Mouse (Mus musculus): ENCODE results near the gene Rere. TPM values are rescaled to one million over a fixed set of nuclear protein-coding genes. Genes with fewer than 3 reads are reported as not detected.
A peak's percentile ranks its signal among the peaks of the same experiment; 100 is the strongest.

The Rere gene
- polyA plus RNA-seq, 1 experiment from 2014 or later = 29.5 TPM

DNA sequence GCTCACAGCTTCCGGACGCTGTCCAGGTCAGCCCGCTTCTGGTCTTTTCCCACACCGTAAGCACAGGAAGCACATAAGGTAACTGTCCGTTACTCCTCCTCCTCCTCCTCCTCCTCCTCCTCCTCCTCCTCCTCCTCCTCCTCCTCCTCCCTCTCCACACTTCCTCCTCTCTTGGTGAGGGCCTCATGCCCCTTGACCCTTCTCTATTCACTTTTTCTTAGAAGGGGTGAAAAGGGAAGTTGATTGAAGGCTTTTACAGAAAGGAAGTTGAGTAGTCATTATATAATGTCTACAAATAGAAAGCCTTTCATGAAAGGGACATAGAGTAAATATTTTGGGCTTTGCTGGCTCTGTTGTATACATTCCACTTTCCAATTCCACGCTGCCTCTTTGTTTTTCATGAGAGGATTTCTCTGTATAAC, 68.2 kb downstream of the Rere start:
- ATAC-seq (ENCODE audit: insufficient number of reproducible peaks, low FRiP score) = no peak; the same call in 1 of the 2 replicates
- Histone ChIP-seq H3K9ac (no peak overlapping the region), H3K4me2 (no peak overlapping the region), H3K27me3 (replicated peaks) (no peaks in the 10 kb centered on the region), H3K27ac (ENCODE audit: poor library complexity, severe bottlenecking) (no peak overlapping the region), H3K9me3 (replicated peaks) (no peaks in the 10 kb centered on the region), H3K4me1 (replicated peaks) (peaks cover 31% of the 10 kb centered on the region), H3K4me3 (no peak overlapping the region), H3K36me3 (0 out of 2 replicates have a peak, but pooled peaks cover 3% of the 10 kb centered on the region)
- 58% methylated on average over 6 of the region's 6 CpGs for WGBS

DNA sequence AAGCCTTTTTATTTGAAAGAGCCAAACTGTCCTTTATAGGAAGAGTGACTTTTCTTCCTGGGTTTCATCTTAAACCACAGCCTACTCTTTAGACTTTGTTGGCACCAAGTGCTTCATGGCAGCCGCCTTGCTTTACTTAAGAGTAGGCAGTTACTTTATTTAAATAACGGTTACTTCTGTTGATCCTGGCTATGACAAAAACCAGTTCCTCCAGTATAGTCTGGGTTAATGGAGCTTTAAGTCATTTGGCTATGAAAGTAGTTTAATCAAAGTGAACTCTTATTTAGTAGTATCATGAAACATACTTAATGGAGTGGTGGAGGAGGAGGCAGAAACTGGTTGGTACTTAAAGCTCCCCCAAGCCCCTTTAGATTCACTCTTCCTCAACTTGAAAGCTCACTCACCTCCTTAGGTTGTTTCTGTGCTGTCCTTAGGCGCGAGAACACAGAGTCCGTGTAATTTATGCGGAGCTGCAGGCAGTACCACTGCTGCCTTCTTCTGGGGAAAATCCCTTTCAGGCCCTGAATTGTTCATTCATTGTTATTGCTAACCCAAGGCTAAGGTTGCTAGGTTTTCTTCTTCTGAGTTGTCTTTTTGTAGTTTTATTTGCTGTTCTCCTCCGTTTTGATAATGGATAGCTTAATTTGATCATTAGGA, 70.1 kb downstream of the Rere start:
- Histone ChIP-seq H3K9me3 (replicated peaks) (no peaks in the 10 kb centered on the region), H3K27ac (ENCODE audit: poor library complexity, severe bottlenecking) (no peak overlapping the region), H3K9ac (no peak overlapping the region), H3K36me3 (0 out of 2 replicates have a peak, but pooled peaks cover 3% of the 10 kb centered on the region), H3K27me3 (replicated peaks) (no peaks in the 10 kb centered on the region), H3K4me3 (no peak overlapping the region), H3K4me2 (no peak overlapping the region), H3K4me1 (replicated peaks) (peaks cover 35% of the 10 kb centered on the region)
- 65% methylated on average over 7 of the region's 7 CpGs for WGBS
- ATAC-seq (ENCODE audit: insufficient number of reproducible peaks, low FRiP score) = no peak

DNA sequence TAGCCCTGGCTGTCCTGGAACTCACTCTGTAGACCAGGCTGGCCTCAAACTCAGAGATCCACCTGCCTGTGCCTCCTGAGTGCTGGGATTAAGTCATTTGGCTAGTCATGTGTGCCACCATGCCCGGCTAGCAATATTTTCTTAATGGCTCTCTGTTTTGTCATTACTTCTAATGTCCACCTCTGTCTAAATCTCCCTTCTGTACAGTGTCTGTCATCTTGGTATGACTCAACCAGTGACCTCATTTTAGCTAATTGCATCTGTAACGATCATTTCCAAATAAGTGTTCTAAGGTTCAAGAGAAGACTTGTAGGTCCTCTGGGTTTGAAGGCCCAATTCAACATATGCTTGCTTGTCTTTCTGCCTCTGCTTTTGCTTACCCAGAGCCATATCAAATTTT, 71.3 kb downstream of the Rere start:
- Histone ChIP-seq H3K9ac (no peak overlapping the region), H3K4me2 (no peak overlapping the region), H3K27me3 (replicated peaks) (no peaks in the 10 kb centered on the region), H3K4me3 (no peak overlapping the region), H3K36me3 (0 out of 2 replicates have a peak, but pooled peaks cover 3% of the 10 kb centered on the region), H3K27ac (ENCODE audit: poor library complexity, severe bottlenecking) (no peak overlapping the region), H3K4me1 (replicated peaks) (peaks cover 30% of the 10 kb centered on the region), H3K9me3 (replicated peaks) (no peaks in the 10 kb centered on the region)
- 85% methylated on average over 2 of the region's 2 CpGs for WGBS
- no peak for ATAC-seq (ENCODE audit: insufficient number of reproducible peaks, low FRiP score)

DNA sequence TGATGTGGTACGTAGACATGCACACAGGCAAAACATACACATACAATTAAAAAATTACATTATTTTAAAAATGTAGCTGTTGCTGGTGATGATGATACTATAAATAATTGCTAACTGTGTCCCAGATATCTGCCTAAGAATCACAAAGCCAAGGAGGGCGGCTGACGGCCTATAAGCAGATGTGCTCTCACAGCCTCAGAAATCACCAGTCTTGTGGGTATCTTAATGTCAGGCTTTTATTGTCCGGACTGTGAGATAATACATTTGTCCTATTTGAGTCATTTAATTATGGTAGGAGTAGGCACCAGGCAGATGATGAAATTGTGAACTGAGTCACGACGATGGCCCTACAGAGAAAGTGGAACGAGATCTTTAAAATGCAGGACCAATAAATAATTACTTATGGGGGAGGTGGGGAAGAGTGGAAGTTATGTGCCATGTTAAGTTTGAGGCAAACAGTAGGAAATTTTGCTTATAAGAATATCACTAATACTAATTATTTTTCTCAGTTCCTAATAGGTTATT, 72.0 kb downstream of the Rere start:
- no peak overlapping the region for H3K4me3 ChIP-seq
- no peak for ATAC-seq (ENCODE audit: insufficient number of reproducible peaks, low FRiP score)
- no peaks in the 10 kb centered on the region for H3K9me3 ChIP-seq (replicated peaks)
- no peaks in the 10 kb centered on the region for H3K27me3 ChIP-seq (replicated peaks)
- H3K36me3 ChIP-seq = 0 out of 2 replicates have a peak, but pooled peaks cover 3% of the 10 kb centered on the region
- H3K4me1 ChIP-seq (replicated peaks) = peaks cover 28% of the 10 kb centered on the region
- H3K9ac ChIP-seq = no peak overlapping the region
- H3K4me2 ChIP-seq = no peak overlapping the region
- no peak overlapping the region for H3K27ac ChIP-seq (ENCODE audit: poor library complexity, severe bottlenecking)
- WGBS = 94% methylated on average over 7 of the region's 7 CpGs

DNA sequence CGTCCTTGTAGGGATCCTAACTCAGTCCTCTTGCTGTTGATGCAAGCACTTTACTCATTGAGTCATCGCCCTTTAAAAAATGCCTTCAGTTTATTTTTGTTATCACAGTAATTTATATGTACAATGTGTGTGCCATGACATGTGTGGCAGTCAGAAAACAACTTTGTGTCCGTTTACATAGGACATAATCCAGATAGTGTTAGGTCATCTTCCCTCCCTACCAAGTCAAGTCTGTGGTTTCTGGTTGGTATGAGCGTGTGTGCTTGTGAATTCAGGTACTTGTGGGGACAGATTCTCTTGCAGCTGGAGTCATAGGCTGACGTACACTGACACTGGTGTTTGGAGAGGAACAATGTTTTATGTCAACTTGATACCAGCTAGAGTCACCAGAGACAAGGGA, 74.4 kb downstream of the Rere start:
- Histone ChIP-seq H3K4me2 (no peak overlapping the region), H3K9ac (no peak overlapping the region), H3K27me3 (replicated peaks) (no peaks in the 10 kb centered on the region), H3K36me3 (no peaks in the 10 kb centered on the region), H3K4me3 (no peak overlapping the region), H3K27ac (ENCODE audit: poor library complexity, severe bottlenecking) (no peak overlapping the region), H3K9me3 (replicated peaks) (no peaks in the 10 kb centered on the region), H3K4me1 (replicated peaks) (peaks cover 11% of the 10 kb centered on the region)
- ATAC-seq (ENCODE audit: insufficient number of reproducible peaks, low FRiP score) = no peak
- 78% methylated on average over 5 of the region's 5 CpGs for WGBS

DNA sequence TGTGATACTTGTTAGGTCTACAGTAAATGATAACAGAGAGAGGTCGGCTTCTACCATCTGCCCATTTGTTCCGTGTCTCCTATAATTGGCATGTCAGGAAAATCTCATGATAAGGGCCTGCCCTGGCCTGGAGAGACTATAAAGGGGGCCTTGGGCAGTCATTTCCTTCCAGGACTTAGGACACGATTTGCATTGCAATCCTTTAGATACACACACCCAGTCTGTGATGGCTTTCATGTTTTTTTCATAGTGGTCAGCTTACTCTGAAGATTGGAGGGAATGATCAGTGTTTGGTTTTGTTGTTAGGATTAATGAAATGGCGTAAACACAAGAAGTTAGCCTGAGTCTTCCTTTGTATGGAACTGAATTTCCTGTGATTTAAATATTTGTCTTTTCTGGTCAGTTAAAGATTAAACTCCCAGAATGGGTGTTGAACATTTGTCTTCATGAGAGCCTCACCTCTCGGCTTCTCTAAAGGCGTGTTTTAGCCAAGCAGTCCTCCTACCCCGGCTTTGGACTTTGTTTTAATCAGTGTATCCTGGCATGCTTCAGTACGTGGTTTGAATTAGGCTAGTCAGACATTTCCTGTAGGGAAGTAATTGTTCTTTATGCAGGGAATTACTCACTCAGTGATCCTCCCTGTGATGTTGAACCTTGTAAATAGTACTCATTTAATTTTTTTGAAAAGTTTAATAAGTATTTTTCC, 80.7 kb downstream of the Rere start:
- H3K27ac ChIP-seq (ENCODE audit: poor library complexity, severe bottlenecking) = peak overlapping the region; percentile 38; the same call in 1 of the 2 replicates
- no peaks in the 10 kb centered on the region for H3K9me3 ChIP-seq (replicated peaks)
- peak overlapping the region; percentile 25 for H3K4me2 ChIP-seq
- H3K4me1 ChIP-seq (replicated peaks) = peaks cover 38% of the 10 kb centered on the region
- H3K36me3 ChIP-seq = no peaks in the 10 kb centered on the region
- 11% methylated on average over 8 of the region's 8 CpGs for whole genome bisulfite sequencing
- H3K27me3 ChIP-seq (replicated peaks) = no peaks in the 10 kb centered on the region
- no peak overlapping the region for H3K9ac ChIP-seq
- peak; percentile 56; the same call in 1 of the 2 replicates for ATAC-seq (ENCODE audit: insufficient number of reproducible peaks, low FRiP score)
- H3K4me3 ChIP-seq = no peak overlapping the region

DNA sequence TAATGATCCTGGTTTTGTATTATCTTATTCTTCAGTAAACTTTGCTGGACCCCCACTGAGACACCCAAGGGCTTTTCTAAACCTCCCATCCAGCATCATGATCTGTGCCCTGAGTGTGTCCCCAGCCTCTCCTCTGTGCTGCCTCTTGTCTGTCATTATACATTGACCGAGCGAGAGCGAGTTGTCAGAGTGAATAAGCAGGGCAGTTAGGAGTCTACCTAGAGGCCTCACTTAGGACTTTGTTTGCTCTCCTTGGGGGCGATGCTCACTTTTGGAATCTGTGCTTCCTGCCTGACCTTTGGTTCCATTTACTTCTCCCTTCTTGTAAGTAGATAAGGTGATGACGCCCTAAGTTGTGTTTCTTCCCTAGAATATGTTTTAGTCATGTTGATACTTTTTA, 81.4 kb downstream of the Rere start:
- Histone ChIP-seq H3K9me3 (replicated peaks) (no peaks in the 10 kb centered on the region), H3K9ac (0 out of 2 replicates have a peak overlapping the region, but pooled peaks have one; percentile 40), H3K27ac (ENCODE audit: poor library complexity, severe bottlenecking) (peak overlapping the region; percentile 11; the same call in 1 of the 2 replicates), H3K36me3 (no peaks in the 10 kb centered on the region), H3K4me3 (no peak overlapping the region), H3K4me2 (no peak overlapping the region), H3K27me3 (replicated peaks) (no peaks in the 10 kb centered on the region), H3K4me1 (replicated peaks) (peaks cover 38% of the 10 kb centered on the region)
- 17% methylated on average over 5 of the region's 5 CpGs for WGBS
- no peak for ATAC-seq (ENCODE audit: insufficient number of reproducible peaks, low FRiP score)

DNA sequence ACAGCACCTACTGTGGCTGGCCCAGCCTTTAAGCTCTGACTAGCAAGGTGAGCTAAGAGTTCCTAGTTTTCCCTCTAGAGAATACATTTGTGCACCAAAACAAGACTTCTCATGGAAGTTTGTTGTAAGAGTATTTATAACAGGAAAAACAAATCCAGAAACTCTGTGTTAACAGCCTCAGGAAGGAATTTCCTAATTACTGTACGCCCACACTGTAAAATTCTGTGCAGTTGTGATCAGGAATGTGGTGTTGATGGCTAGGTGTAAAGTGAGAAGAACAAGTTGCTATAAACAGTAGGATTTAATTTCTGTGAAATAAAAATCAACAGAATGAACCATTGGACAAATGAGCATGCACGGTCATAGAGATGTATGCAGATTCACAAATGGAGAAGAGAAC, 83.3 kb downstream of the Rere start:
- no peak overlapping the region for H3K4me2 ChIP-seq
- H3K27ac ChIP-seq (ENCODE audit: poor library complexity, severe bottlenecking) = no peak overlapping the region
- H3K9me3 ChIP-seq (replicated peaks) = no peaks in the 10 kb centered on the region
- H3K27me3 ChIP-seq (replicated peaks) = no peaks in the 10 kb centered on the region
- peaks cover 47% of the 10 kb centered on the region for H3K4me1 ChIP-seq (replicated peaks)
- no peak overlapping the region for H3K4me3 ChIP-seq
- H3K36me3 ChIP-seq = no peaks in the 10 kb centered on the region
- 75% methylated on average over 2 of the region's 2 CpGs for WGBS
- H3K9ac ChIP-seq = no peak overlapping the region
- no peak for ATAC-seq (ENCODE audit: insufficient number of reproducible peaks, low FRiP score)

DNA sequence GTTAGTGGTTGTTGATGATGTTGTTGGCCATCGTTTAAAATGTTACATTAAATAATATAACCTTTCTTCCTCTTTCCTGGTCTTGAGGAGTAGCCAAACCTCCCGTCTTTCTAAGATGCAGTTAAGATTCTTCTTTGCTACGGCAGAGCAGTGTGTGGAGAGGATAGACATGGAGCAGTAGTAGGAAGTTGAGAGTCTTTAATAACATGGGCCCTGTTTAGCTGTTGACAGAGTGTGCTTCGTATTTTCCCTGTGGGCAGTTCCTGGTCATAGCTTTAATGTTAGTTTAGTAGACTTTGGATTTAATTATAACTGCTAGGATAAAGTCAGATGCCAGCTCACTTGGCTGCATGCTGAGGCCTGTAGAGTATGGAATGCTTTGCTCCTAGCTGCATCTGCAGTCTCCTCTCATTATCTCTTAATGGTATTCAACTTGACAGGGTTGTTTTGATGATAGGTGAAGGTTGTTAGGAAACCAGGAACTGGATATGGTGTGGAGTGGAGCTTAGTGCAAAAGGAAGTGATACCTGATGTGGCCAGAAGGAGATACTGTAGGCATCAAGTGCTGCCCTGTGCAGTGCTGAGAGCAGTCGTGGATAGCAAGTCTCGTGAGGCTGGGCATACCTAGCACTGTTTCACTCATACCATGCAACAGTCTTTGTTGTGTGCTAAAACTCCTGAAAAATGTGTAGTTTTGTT, 85.2 kb downstream of the Rere start:
- 19% methylated on average over 6 of the region's 6 CpGs for WGBS
- H3K4me3 ChIP-seq = no peak overlapping the region
- ATAC-seq (ENCODE audit: insufficient number of reproducible peaks, low FRiP score) = peak; percentile 50
- peaks cover 52% of the 10 kb centered on the region for H3K4me1 ChIP-seq (replicated peaks)
- no peaks in the 10 kb centered on the region for H3K9me3 ChIP-seq (replicated peaks)
- peak overlapping the region; percentile 70 for H3K27ac ChIP-seq (ENCODE audit: poor library complexity, severe bottlenecking)
- no peaks in the 10 kb centered on the region for H3K36me3 ChIP-seq
- no peaks in the 10 kb centered on the region for H3K27me3 ChIP-seq (replicated peaks)
- H3K9ac ChIP-seq = no peak overlapping the region
- peak overlapping the region; percentile 45 for H3K4me2 ChIP-seq

DNA sequence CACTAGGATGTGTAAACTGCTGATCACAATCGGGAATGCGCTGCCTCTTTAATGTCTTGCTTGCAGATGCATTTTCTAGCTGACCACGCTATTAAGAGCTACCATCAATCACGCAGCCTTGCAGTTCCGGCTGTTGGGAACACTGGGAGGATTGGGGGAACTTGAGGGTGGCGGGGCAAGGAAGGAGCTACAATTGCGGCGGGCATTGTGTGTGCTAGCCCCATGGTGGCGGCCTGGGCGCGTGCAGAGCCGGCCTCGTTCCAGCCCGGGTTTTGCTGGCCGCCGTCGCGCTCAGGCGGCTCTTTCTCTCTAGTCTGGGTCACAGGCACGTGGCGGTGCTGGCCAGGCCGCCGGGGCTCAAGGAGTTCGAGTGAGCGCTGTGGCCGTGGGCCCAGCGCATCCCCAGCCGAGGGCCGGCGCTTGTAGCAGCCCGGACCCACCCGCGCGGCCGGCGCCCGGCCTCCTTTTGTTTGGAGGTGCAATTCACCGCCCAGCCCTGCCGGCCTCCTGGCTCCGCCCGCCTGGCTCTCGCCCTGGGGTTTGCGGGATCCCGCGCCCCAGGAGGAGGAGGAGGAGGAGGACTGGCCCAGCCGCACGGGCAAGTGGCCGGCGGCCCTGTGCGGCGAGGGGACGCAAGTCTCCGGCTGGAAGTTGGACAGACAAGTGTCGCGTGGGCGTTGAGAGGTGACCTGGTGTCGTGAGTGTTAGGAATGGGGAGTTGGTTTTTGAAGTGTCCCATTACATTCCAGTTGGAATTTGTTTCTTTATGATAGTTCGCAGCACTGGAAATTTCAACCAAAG, 90.3 kb downstream of the Rere start:
- H3K4me1 ChIP-seq (replicated peaks) = peaks cover 61% of the 10 kb centered on the region
- under 1% methylated on average over 56 of the region's 58 CpGs for WGBS
- peak overlapping the region; percentile 91 for H3K27ac ChIP-seq (ENCODE audit: poor library complexity, severe bottlenecking)
- peak overlapping the region; percentile 84 for H3K9ac ChIP-seq
- peak overlapping the region; percentile 60 for H3K4me3 ChIP-seq
- H3K27me3 ChIP-seq (replicated peaks) = no peaks in the 10 kb centered on the region
- H3K4me2 ChIP-seq = peak overlapping the region; percentile 88
- H3K9me3 ChIP-seq (replicated peaks) = no peaks in the 10 kb centered on the region
- ATAC-seq (ENCODE audit: insufficient number of reproducible peaks, low FRiP score) = peak; percentile 81
- no peaks in the 10 kb centered on the region for H3K36me3 ChIP-seq
